Mouse (Mus musculus) heart, embryonic 12.5 days (tissue): ENCODE measurements around the gene Olfr890. TPM values are rescaled to one million over a fixed set of nuclear protein-coding genes. Genes with fewer than 3 reads are reported as not detected.
"Not testable (repeated sequence)": the region's sequence is repeated elsewhere in the genome, so short reads cannot be mapped to it uniquely, and the experiment has no call there.

Experiments used
- ATAC-seq: fragments of 200-750 bp; cut with Nextera tagmentation; 2 replicates; pipeline ENCODE4 v1.8.0; 2017; ENCODE audit warnings: moderate TSS enrichment, moderate library complexity; ENCODE audit not compliant: insufficient number of reproducible peaks, low FRiP score
- H3K27ac ChIP-seq: fragments of 300-500 bp; sonication (generic); 2 replicates; pipeline ENCODE4 v1.5.1; 2016; ENCODE audit warnings: mild to moderate bottlenecking, moderate library complexity; ENCODE audit not compliant: poor library complexity, severe bottlenecking
- H3K27me3 ChIP-seq: fragments of 300-500 bp; sonication (generic); replicated peaks from 2 replicates; pipeline ENCODE4 v1.6.1; 2016; ENCODE audit warnings: mild to moderate bottlenecking, moderate library complexity
- H3K36me3 ChIP-seq: fragments of 300-500 bp; sonication (generic); 2 replicates; pipeline ENCODE4 v1.6.1; 2016; ENCODE audit warnings: mild to moderate bottlenecking, moderate library complexity
- H3K4me1 ChIP-seq: fragments of 300-500 bp; sonication (generic); replicated peaks from 2 replicates; pipeline ENCODE4 v1.6.1; 2016; ENCODE audit warnings: mild to moderate bottlenecking
- H3K4me2 ChIP-seq: fragments of 300-500 bp; sonication (generic); 2 replicates; pipeline ENCODE4 v1.6.1; 2016; ENCODE audit warnings: mild to moderate bottlenecking, moderate library complexity
- H3K4me3 ChIP-seq: fragments of 300-500 bp; sonication (generic); 2 replicates; pipeline ENCODE4 v1.5.1; 2016; ENCODE audit warnings: mild to moderate bottlenecking
- H3K9ac ChIP-seq: fragments of 300-500 bp; sonication (generic); 2 replicates; pipeline ENCODE4 v1.6.1; 2016; ENCODE audit warnings: mild to moderate bottlenecking, moderate library complexity
- H3K9me3 ChIP-seq: fragments of 300-500 bp; sonication (generic); replicated peaks from 2 replicates; pipeline ENCODE4 v1.6.1; 2016; ENCODE audit warnings: mild to moderate bottlenecking, moderate library complexity
- WGBS: fragments of 180-500 bp; shearing (Covaris S2); methylation state at CpG from one replicate; pipeline ENCODE4 v1.1.7; 2016; 5-methylcytosine and 5-hydroxymethylcytosine counted together
- polyA plus RNA-seq: library from polyadenylated mRNA; unstranded; fragments of >200 nt; fragmentation: Nextera tagmentation; extraction: Ambion mirVana; gene quantifications from 2 replicates; pipeline ENCODE4 v1.2.1, GENCODE M21; 2016

The Olfr890 gene
- polyA plus RNA-seq, result not detected in 2 replicates

- H3K4me3 ChIP-seq, result no peak within 1 kb of the TSS
- no peak within 1 kb of the TSS for H3K9ac ChIP-seq
- no peak within 1 kb of the TSS for H3K4me2 ChIP-seq
- H3K9me3 ChIP-seq, result no peaks in the 10 kb centered on the region
- H3K27me3 ChIP-seq, result no peaks in the 10 kb centered on the region
- no peak within 1 kb of the TSS for H3K27ac ChIP-seq
- no peak for ATAC-seq
- no peaks in the 10 kb centered on the region for H3K4me1 ChIP-seq
- no peaks in the 10 kb centered on the region for H3K36me3 ChIP-seq
Measured at GRCm38 (mm10) chr9:38142217-38142616, at the start of gene Olfr890. TSS of gene Olfr890 (plus strand) at chr9:38142517.

GRCm38 (mm10) chr9:38107828-38108227 is 34.5 kb upstream of the Olfr890 start, which contains the start of gene Olfr888:
TSS of gene Olfr888 (plus strand) at chr9:38108128.
- no peaks in the 10 kb centered on the region for H3K36me3 ChIP-seq
- H3K4me1 ChIP-seq, result no peaks in the 10 kb centered on the region
- 71% methylated on average over 1 of the region's 1 CpGs for WGBS
- H3K4me3 ChIP-seq, result no peak within 1 kb of the TSS
- no peaks in the 10 kb centered on the region for H3K9me3 ChIP-seq
- H3K9ac ChIP-seq, result no peak within 1 kb of the TSS
- ATAC-seq, result no peak
- no peaks in the 10 kb centered on the region for H3K27me3 ChIP-seq
- H3K4me2 ChIP-seq, result no peak within 1 kb of the TSS
- no peak within 1 kb of the TSS for H3K27ac ChIP-seq

GRCm38 (mm10) chr9:38114898-38115297 is 27.4 kb upstream of the Olfr890 start, which contains the start of gene Olfr889:
TSS of gene Olfr889 (plus strand) at chr9:38115198.
- no peaks in the 10 kb centered on the region for H3K36me3 ChIP-seq
- H3K9me3 ChIP-seq, result no peaks in the 10 kb centered on the region
- no peak for ATAC-seq
- no peaks in the 10 kb centered on the region for H3K4me1 ChIP-seq
- no peak within 1 kb of the TSS for H3K4me3 ChIP-seq
- H3K4me2 ChIP-seq, result no peak within 1 kb of the TSS
- H3K27ac ChIP-seq, result no peak within 1 kb of the TSS
- no peak within 1 kb of the TSS for H3K9ac ChIP-seq
- no peaks in the 10 kb centered on the region for H3K27me3 ChIP-seq

GRCm38 (mm10) chr9:38168341-38168740 is 26.0 kb downstream of the Olfr890 start:
- not testable (repeated sequence) for H3K4me2 ChIP-seq, H3K4me3 ChIP-seq, H3K27ac ChIP-seq, H3K9ac ChIP-seq, H3K27me3 ChIP-seq, H3K36me3 ChIP-seq, H3K9me3 ChIP-seq, H3K4me1 ChIP-seq, ATAC-seq
- 45% methylated on average over 2 of the region's 2 CpGs for WGBS

- no peak for ATAC-seq
- Histone ChIP-seq H3K4me3 (no peak within 1 kb of the TSS), H3K4me2 (no peak within 1 kb of the TSS), H3K27ac (no peak within 1 kb of the TSS), H3K36me3 (no peaks in the 10 kb centered on the region), H3K27me3 (no peaks in the 10 kb centered on the region), H3K4me1 (no peaks in the 10 kb centered on the region), H3K9ac (no peak within 1 kb of the TSS), H3K9me3 (peaks cover 11% of the 10 kb centered on the region)
- 64% methylated on average over 1 of the region's 1 CpGs for WGBS
Measured at GRCm38 (mm10) chr9:38180721-38181120, 38.4 kb downstream of the Olfr890 start, which contains the start of gene Olfr891. TSS of gene Olfr891 (minus strand) at chr9:38180821.

Other genes with a start within 250 kb of the Olfr890 start
- gene Olfr145, start 245.8 kb upstream of the Olfr890 start, polyA plus RNA-seq, result not detected in 2 replicates
- gene Olfr878, start 224.7 kb upstream of the Olfr890 start, polyA plus RNA-seq, result not detected in 2 replicates
- not detected in 2 replicates for gene Olfr881, start 150.7 kb upstream of the Olfr890 start, polyA plus RNA-seq
- gene Olfr883, start 116.7 kb upstream of the Olfr890 start, polyA plus RNA-seq, result not detected in 2 replicates
- gene Olfr884, start 96.0 kb upstream of the Olfr890 start, polyA plus RNA-seq, result not detected in 2 replicates
- not detected in 2 replicates for gene Olfr885, start 81.2 kb upstream of the Olfr890 start, polyA plus RNA-seq
- not detected in 2 replicates for gene Olfr887, start 58.4 kb upstream of the Olfr890 start, polyA plus RNA-seq
- not detected in 2 replicates for gene Olfr888, start 34.4 kb upstream of the Olfr890 start, polyA plus RNA-seq
- gene Olfr889, start 27.3 kb upstream of the Olfr890 start, polyA plus RNA-seq, result 0.03 TPM in 2 replicates
- gene Olfr891, start 38.3 kb downstream of the Olfr890 start, polyA plus RNA-seq, result not detected in 2 replicates
- gene Olfr893, start 65.8 kb downstream of the Olfr890 start, polyA plus RNA-seq, result not detected in 2 replicates
- gene Olfr894, start 75.5 kb downstream of the Olfr890 start, polyA plus RNA-seq, result not detected in 2 replicates
- gene Olfr143, start 110.3 kb downstream of the Olfr890 start, polyA plus RNA-seq, result not detected in 2 replicates
- gene Olfr895, start 125.3 kb downstream of the Olfr890 start, polyA plus RNA-seq, result not detected in 2 replicates
- gene Olfr896-ps1, start 148.6 kb downstream of the Olfr890 start, polyA plus RNA-seq, result not detected in 2 replicates
- not detected in 2 replicates for gene Olfr25, start 186.5 kb downstream of the Olfr890 start, polyA plus RNA-seq
- not detected in 2 replicates for gene Olfr898, start 205.9 kb downstream of the Olfr890 start, polyA plus RNA-seq
- gene Olfr250, start 224.4 kb downstream of the Olfr890 start, polyA plus RNA-seq, result not detected in 2 replicates
- not detected in 2 replicates for gene Olfr251, start 234.6 kb downstream of the Olfr890 start, polyA plus RNA-seq